Mouse (Mus musculus): ENCODE data around the gene Tmem161b.

DNA sequence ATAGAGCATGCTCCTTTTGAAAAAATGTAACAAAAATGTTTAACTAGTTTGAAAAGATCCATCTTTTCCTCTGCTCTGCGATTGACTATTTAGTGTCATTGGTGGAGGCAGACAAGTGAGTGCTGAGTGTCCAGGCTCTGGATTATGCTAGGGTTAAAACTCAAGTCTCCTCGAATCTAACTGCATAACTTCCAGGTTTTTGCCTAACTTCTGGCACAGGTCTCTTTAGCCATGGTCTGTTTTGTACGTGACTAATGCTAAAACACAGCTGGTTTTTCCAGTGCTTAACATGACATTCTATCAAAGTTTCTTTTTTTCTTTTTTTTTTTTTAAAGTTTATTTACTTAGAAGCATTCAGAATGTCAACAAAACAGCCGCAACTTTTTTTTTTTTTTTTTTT, 58.3 kb downstream of the Tmem161b start:
- no peak for TF ChIP-seq CTCF (IDR thresholded peaks at IDR 0.05)
- TF ChIP-seq EP300 (IDR thresholded peaks at IDR 0.05), result no peak
